Mouse (Mus musculus) large intestine, adult 2 months (tissue): Measurements from ENCODE around the gene Endog. TPM values are rescaled to one million over a fixed set of nuclear protein-coding genes. Genes with fewer than 3 reads are reported as not detected.
"Not testable (repeated sequence)": the region's sequence is repeated elsewhere in the genome, so short reads cannot be mapped to it uniquely, and the experiment has no call there.

Source experiments
- DNase-seq: peaks from one replicate; pipeline ENCODE4 v3.0.0-alpha.2; 2012; ENCODE audit warnings: low read depth, low spot score
- WGBS: fragments of 180-500 bp; shearing (Covaris S2); methylation state at CpG from one replicate; pipeline ENCODE4 v1.1.7; 2018; 5-methylcytosine and 5-hydroxymethylcytosine counted together
- polyA plus RNA-seq: library from polyadenylated mRNA; depleted of rRNA; stranded (reverse); fragments of >200 nt; gene quantifications from 2 replicates; pipeline ENCODE4 v1.2.3, GENCODE M21; 2012

The Endog gene
- polyA plus RNA-seq, 1 experiment, result 33.5 TPM

DNA sequence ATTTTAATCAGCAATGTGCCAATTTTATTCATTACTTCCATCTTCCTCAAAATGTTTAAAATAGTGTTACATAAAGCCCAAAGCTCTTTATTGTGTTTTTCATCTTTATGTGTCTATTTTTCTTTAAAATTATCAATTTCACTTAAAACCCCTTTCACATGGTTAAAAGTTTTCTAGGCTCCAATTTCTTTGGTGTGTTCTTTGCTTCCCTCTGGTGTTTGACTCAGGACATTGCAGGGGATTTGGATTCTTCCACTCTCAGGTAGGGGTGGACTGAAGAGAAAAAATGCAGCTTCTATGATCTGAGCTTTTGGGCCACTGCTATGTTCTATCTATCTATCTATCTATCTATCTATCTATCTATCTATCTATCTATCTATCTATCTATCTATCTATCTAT lies 9.5 kb upstream of the Endog start:
- DNase-seq, result no peak

- 46% methylated on average over 9 of the region's 9 CpGs for WGBS
- DNase-seq, result no peak
Observed at GRCm38 (mm10) chr2:30164340-30164932, 6.9 kb upstream of the Endog start.

GRCm38 (mm10) chr2:30166677-30167076 lies 4.6 kb upstream of the Endog start:
- DNase-seq, result no peak
- WGBS, result 60% methylated on average over 4 of the region's 4 CpGs

GRCm38 (mm10) chr2:30171997-30172382 lies 697 bp downstream of the Endog start:
- no peak for DNase-seq
- under 1% methylated on average over 19 of the region's 19 CpGs for WGBS

GRCm38 (mm10) chr2:30173541-30174240 lies 2.4 kb downstream of the Endog start:
- 87% methylated on average over 20 of the region's 20 CpGs for WGBS
- no peak for DNase-seq

DNA sequence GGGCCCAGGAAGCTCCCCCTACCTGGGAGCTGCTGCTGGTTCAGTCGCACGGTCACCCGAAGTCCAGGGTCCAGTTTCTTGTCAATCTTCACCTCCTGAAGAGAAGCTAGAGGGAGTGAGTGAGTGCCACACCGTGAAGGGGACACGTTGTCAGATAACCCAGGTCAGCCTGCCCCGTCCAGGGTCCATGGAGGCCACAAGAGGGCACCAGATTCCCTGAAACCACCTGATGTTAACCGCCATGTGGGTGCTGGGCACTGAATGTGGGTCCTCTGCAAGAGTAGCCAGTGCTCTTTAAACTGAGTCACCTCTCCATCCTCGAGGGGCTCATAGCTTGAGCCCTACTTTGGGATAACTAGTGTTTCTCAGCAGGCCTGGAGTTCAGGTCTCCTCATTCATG lies 4.6 kb downstream of the Endog start:
- no peak for DNase-seq
- WGBS, result 88% methylated on average over 8 of the region's 8 CpGs

GRCm38 (mm10) chr2:30176561-30176960 lies 5.3 kb downstream of the Endog start:
- WGBS, result 100% methylated on average over 2 of the region's 2 CpGs
- no peak for DNase-seq

DNA sequence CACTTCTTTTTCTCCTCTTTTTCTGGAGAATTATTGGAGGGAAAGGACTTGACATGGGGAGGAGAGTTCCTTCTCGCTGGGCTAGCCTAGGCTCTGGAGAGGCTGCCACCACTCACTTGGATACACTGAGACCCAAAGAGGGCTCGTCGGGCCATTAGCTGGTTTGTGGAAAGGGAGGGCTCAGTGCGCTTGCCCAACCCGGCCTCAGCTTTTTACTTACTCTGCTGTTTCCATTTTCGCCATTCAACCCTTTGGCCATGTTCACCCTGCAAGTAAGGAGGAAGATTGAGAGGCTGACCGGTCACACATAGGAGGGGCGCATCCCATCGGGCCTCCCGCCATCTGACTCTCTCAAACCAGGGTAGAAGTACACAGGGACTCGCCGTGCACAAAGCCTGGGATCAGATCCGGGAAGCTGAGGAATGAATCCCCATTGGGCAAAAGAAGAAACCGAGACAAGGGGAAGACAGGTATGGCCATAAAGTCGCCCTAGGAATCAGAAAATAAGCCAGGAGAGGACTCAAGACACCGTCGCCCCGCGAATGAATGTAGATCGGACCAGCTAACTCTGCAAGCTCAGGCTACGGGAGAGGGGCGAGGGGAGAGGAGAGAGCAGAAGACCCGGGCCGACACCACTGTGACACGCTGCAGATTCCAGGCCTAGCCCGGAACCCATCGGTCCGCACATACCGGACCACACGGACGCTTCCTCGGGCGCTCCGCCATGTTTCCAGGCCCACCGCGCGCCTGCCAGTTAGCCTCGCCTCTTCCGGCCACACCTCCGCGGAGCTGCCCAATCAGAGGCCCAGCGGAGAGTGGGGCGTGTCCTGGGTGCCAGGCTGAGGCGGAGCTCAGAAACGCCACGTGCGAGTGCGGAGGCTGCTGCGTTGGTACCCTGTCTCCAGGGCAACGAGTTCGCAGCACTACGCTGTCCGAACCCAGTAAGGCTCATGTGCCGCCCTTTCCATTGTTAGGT lies 6.7 kb downstream of the Endog start, which contains the start of gene Spout1:
Spout1 (minus strand) TSS at position 760 of the 976 bp plus-strand sequence.
- WGBS, result under 1% methylated on average over 54 of the region's 54 CpGs

GRCm38 (mm10) chr2:30178711-30179110 lies 7.4 kb downstream of the Endog start:
- 46% methylated on average over 7 of the region's 7 CpGs for WGBS
- DNase-seq, result not testable (repeated sequence)

More for the DNA sequence above, 6.7 kb downstream of the Endog start, which contains the start of gene Spout1:
- peak; percentile 82 for DNase-seq

DNA sequence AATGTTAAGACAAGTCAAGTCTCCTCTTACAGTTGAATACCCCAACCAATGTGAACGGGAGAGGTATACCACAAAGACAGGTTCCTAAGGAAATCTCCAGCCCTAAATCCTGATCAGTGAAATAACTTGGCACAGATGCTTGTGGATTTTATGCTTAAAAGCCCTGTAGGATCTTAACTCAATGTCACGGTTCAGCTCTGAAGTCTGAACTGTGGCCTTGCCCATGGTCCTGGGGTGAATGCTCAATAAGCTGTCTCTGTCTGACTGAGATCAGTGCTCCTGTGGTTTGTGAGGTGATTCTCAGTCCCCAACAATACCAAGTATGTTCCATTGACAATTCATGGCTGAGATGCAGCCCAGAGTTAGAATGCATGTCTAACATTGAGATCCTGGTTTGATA lies 11.1 kb downstream of the Endog start:
- no peak for DNase-seq
- WGBS, result 95% methylated on average over 2 of the region's 2 CpGs

GRCm38 (mm10) chr2:30183721-30184120 lies 12.4 kb downstream of the Endog start:
- DNase-seq, result no peak
- WGBS, result 36% methylated on average over 3 of the region's 3 CpGs

DNA sequence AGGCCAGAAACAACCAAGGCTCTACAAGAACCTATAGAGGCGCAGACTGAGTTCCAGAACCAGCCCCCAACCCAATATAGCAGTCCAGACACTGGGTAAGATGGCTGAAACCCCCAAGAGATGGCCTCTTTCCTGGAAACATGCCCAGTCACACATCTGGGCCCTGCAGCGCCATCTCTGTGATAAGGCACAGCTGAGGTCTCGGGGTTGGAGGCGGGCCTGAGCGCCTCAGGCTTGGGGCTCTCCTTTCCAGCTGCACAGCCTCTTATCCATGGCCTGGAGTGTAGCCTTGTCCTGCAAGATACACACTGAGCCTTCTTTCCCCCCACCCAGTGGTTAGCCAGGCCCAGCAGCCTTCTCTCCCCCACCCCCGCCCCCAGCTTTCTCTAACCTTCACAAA lies 14.0 kb downstream of the Endog start:
- no peak for DNase-seq
- 90% methylated on average over 6 of the region's 6 CpGs for WGBS

DNA sequence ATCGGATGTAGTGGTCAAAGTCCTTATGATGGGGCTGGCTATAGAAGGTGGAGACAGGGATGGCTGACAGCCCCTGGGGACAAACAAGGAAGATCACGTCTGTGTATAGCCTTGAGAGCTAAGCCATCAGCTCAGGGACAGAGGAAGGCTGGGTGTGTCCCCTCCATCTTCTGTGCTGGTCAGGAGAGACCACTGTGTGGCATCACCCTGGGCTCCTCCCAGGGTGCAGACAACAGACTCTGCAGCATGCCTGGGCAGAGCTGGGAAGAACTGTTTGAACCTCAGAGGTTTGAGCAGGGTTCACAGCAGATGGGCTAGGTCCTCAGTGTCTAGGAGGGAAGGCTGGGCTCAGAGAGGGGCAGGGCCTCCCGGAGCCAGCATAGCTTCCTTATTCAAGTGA lies 14.4 kb downstream of the Endog start:
- no peak for DNase-seq
- WGBS, result 80% methylated on average over 3 of the region's 3 CpGs

DNA sequence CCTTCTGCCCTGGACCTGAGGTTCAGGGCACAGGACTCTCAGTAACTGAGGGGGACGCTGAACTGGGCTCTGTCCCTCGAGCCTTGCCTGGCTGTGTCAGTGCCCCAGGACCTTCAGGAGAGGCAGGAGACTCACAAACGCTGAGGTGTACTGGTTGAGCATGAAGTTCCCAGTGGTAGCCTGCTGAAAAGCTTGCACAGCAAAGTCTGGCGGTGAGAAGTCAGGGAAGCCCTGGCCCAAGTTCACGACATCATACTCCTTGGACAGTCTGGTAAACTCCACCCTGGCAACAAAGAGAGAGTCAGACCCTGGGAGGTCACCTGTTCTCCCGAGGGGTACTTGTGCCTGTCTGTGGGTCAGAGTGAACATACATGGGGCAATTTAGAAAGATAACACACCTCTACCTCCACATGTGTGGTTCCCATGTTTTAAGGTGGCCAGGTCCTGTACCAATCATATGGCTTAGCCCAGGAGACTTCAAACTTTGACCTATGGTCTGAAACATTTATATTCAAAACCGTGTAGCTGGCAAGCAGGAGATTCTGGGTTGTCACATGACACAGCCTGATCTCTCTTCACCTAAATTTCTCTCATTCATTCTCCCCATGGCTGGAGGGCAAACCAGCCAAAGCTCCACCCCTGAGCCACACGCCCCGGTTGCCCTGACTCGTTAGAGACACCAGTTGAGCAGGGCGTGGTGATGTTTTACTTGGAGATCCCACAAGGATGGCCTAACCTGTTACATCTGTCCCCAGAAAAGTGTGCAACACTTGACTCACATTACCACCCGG lies 20.7 kb downstream of the Endog start:
- 66% methylated on average over 12 of the region's 12 CpGs for WGBS
- no peak for DNase-seq

DNA sequence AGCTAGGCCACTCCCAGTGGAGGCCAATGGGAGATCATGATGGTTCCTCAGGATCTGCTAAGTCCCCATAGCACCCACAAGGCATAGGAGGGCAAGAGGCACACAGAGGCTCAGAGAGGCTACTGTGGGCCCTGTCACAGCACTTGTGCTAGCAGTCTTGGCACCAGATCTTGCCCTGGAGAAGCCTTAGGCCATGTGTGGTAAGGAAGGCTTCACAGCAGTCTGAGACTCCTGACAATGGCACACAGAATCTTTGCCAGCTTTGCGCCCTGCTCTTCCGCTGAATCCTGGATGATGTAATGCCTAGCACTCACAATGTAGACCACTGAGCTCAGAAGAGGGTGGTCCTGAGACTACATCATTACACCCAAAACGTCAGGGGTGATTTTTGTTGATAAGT lies 23.4 kb downstream of the Endog start:
- no peak for DNase-seq
- WGBS, result 86% methylated on average over 3 of the region's 3 CpGs

GRCm38 (mm10) chr2:30198021-30198420 lies 26.7 kb downstream of the Endog start:
- WGBS, result 73% methylated on average over 4 of the region's 4 CpGs
- no peak for DNase-seq

GRCm38 (mm10) chr2:30199984-30200383 lies 28.7 kb downstream of the Endog start:
- peak; percentile 70 for DNase-seq
- 21% methylated on average over 1 of the region's 1 CpGs for WGBS

GRCm38 (mm10) chr2:30200388-30200925 lies 29.2 kb downstream of the Endog start:
- WGBS, result 37% methylated on average over 5 of the region's 5 CpGs
- DNase-seq, result no peak

DNA sequence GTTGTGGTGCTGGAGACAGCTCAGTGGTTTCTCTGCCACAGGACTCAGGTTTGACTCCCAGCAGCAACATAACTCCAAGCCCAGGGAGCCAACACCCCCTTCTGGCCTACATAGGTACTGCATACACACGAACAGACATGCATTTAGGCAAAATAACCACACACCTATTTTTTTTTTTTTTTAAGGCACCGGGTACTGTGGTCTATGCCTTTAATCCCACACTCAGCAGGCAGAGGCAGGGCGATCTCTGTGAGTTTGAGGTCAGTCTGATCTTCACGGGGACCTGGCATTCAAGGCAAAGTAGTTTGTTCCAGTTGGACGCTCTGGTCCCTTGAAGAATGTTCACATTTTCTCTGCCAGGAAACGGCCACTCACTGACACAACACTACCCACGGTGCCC lies 32.1 kb downstream of the Endog start:
- WGBS, result 80% methylated on average over 7 of the region's 7 CpGs
- no peak for DNase-seq
